Mouse (Mus musculus) cortical plate, adult 2 months (tissue): ENCODE results near the gene Lrrc43.

ENCODE experiments used
- CTCF ChIP-seq: fragments of 200-500 bp; IDR thresholded peaks from 2 replicates; pipeline ENCODE4 v1.5.1; 2011; ENCODE audit warnings: mild to moderate bottlenecking, control low read depth, low read length; ENCODE audit not compliant: insufficient read depth; ENCODE audit errors: extremely low read depth
- POLR2A ChIP-seq: fragments of 200-500 bp; IDR thresholded peaks from 2 replicates; pipeline ENCODE4 v1.6.1; 2011; ENCODE audit warnings: mild to moderate bottlenecking, low read length, control low read depth; ENCODE audit not compliant: insufficient read depth; ENCODE audit errors: extremely low read depth

DNA sequence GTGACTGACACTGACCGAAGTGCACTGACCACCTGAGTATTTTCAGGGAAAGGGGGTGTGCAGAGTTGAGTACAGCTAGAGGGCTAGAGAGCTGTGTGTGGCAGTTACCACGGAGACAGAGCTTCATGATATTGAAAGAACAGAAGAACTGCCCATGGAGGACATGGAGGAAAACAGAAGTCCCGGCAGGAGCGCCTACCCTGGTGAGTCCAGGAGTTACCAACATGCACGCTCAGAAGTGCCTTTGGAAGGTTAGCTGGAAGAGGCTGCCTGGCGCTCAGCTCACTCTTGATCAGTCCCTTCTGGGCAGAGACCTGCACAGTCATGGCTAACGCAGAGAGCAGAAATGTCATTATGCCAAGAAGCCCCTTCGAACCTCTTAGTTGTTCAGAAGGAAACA lies 41.0 kb downstream of the Lrrc43 start:
- TF ChIP-seq CTCF (no peak), POLR2A (no peak)
